Mouse (Mus musculus) thymus, postnatal 14 days (tissue): ENCODE measurements around the gene Trmt13.

ENCODE experiments used
- DNase-seq: peaks from one replicate; pipeline ENCODE4 v3.0.0; 2021

Gene Trmt13

GRCm38 (mm10) chr3:116542070-116542469 lies 72.3 kb downstream of the Trmt13 start:
- DNase-seq, result no peak

GRCm38 (mm10) chr3:116537200-116537573 lies 77.2 kb downstream of the Trmt13 start:
- no peak for DNase-seq

DNA sequence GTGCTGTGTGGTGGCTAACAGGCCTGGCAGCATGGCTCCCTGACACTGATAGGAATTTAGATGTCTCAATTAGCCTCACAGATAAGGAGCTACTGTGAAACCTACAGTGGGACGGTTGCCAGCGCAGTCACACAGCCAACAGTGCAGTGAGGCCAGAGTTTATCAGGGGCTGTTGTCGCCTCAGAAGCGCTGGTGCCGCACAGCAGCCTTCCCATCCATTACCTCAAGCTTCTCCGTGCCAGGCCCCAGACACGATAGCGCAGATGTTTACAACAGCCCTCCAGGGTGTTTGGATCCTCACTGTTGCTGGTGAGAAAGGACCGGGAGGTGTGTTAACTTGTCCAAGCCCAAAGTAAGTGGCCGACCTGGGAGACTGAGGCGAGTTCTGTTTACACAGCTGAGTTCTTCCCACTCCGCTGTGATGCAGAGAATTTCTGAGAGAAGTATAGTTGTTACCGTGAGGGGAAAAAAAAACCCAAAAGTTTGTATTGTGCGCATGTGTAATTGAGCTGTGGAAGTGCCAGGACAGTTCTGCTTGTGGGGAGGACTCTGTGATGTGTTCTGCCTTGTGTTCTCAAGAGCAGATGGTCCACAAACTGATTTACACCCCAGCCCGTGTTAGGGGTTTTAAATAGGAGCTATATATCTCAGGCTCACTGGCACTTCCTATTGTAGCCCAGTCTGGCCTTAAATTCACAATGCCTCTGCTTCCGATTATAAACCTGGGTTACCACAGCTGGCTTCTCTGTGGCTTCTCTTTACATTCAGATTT lies 77.8 kb downstream of the Trmt13 start:
- no peak for DNase-seq
